Mouse (Mus musculus): ENCODE data around the gene Ptpdc1. TPM values are rescaled to one million over a fixed set of nuclear protein-coding genes. Genes with fewer than 3 reads are reported as not detected.

Gene Ptpdc1
- polyA plus RNA-seq, 1 experiment from 2014 or later = 9.4 TPM

GRCm38 (mm10) chr13:48554552-48554951 is 70.9 kb downstream of the Ptpdc1 start:
- 64% methylated on average over 1 of the region's 1 CpGs for WGBS
- Histone ChIP-seq H3K9ac (no peak overlapping the region), H3K27me3 (no peaks in the 10 kb centered on the region)

GRCm38 (mm10) chr13:48553511-48553910 is 72.0 kb downstream of the Ptpdc1 start:
- no peak overlapping the region for H3K9ac ChIP-seq
- no peak overlapping the region for H3K4me3 ChIP-seq
- no peaks in the 10 kb centered on the region for H3K9me3 ChIP-seq
- ATAC-seq (ENCODE audit: borderline replicate concordance, extremely low read depth, low FRiP score, low TSS enrichment) = no peak
- peak overlapping the region; percentile 99 for H3K27ac ChIP-seq
- peak overlapping the region; percentile 69; the same call in 1 of the 2 replicates for H3K4me2 ChIP-seq
- H3K27me3 ChIP-seq = no peaks in the 10 kb centered on the region
- H3K36me3 ChIP-seq = no peaks in the 10 kb centered on the region
- 39% methylated on average over 5 of the region's 5 CpGs for WGBS
- peaks cover 28% of the 10 kb centered on the region for H3K4me1 ChIP-seq

More at GRCm38 (mm10) chr13:48554552-48554951, 70.9 kb downstream of the Ptpdc1 start:
- H3K4me1 ChIP-seq = peaks cover 28% of the 10 kb centered on the region
- no peak overlapping the region for H3K4me2 ChIP-seq
- H3K9me3 ChIP-seq = no peaks in the 10 kb centered on the region
- ATAC-seq (ENCODE audit: borderline replicate concordance, extremely low read depth, low FRiP score, low TSS enrichment) = no peak
- no peak overlapping the region for H3K27ac ChIP-seq
- no peak overlapping the region for H3K4me3 ChIP-seq
- no peaks in the 10 kb centered on the region for H3K36me3 ChIP-seq

- peak overlapping the region; percentile 69 for H3K4me2 ChIP-seq
- no peaks in the 10 kb centered on the region for H3K36me3 ChIP-seq
- no peaks in the 10 kb centered on the region for H3K9me3 ChIP-seq
- ATAC-seq (ENCODE audit: borderline replicate concordance, extremely low read depth, low FRiP score, low TSS enrichment) = peak; percentile 94
- no peaks in the 10 kb centered on the region for H3K27me3 ChIP-seq
- peaks cover 28% of the 10 kb centered on the region for H3K4me1 ChIP-seq
- H3K9ac ChIP-seq = peak overlapping the region; percentile 50
- 11% methylated on average over 21 of the region's 21 CpGs for WGBS
- H3K4me3 ChIP-seq = peak overlapping the region; percentile 40
- peak overlapping the region; percentile 99 for H3K27ac ChIP-seq
Measured at GRCm38 (mm10) chr13:48552181-48553090, 73.0 kb downstream of the Ptpdc1 start.

- Histone ChIP-seq H3K27ac (no peak overlapping the region), H3K27me3 (no peaks in the 10 kb centered on the region), H3K4me3 (no peak overlapping the region), H3K9ac (no peak overlapping the region), H3K9me3 (no peaks in the 10 kb centered on the region), H3K4me2 (no peak overlapping the region), H3K4me1 (peaks cover 38% of the 10 kb centered on the region), H3K36me3 (no peaks in the 10 kb centered on the region)
- ATAC-seq (ENCODE audit: borderline replicate concordance, extremely low read depth, low FRiP score, low TSS enrichment) = no peak
- WGBS = 77% methylated on average over 5 of the region's 5 CpGs
Measured at GRCm38 (mm10) chr13:48548296-48548695, 77.2 kb downstream of the Ptpdc1 start.

- H3K27ac ChIP-seq = no peak overlapping the region
- H3K9me3 ChIP-seq = no peaks in the 10 kb centered on the region
- H3K9ac ChIP-seq = no peak overlapping the region
- WGBS = 91% methylated on average over 6 of the region's 6 CpGs
- ATAC-seq (ENCODE audit: borderline replicate concordance, extremely low read depth, low FRiP score, low TSS enrichment) = no peak
- no peaks in the 10 kb centered on the region for H3K36me3 ChIP-seq
- peaks cover 34% of the 10 kb centered on the region for H3K4me1 ChIP-seq
- no peaks in the 10 kb centered on the region for H3K27me3 ChIP-seq
- H3K4me3 ChIP-seq = no peak overlapping the region
- no peak overlapping the region for H3K4me2 ChIP-seq
Measured at GRCm38 (mm10) chr13:48547623-48548022, 77.8 kb downstream of the Ptpdc1 start.

GRCm38 (mm10) chr13:48546330-48546917 is 79.0 kb downstream of the Ptpdc1 start:
- peak overlapping the region; percentile 76 for H3K4me3 ChIP-seq
- ATAC-seq (ENCODE audit: borderline replicate concordance, extremely low read depth, low FRiP score, low TSS enrichment) = peak; percentile 97
- H3K27ac ChIP-seq = peak overlapping the region; percentile 99
- peak overlapping the region; percentile 51 for H3K4me2 ChIP-seq
- H3K27me3 ChIP-seq = no peaks in the 10 kb centered on the region
- H3K9ac ChIP-seq = peak overlapping the region; percentile 97
- WGBS = under 1% methylated on average over 71 of the region's 72 CpGs
- H3K36me3 ChIP-seq = no peaks in the 10 kb centered on the region
- H3K4me1 ChIP-seq = peaks cover 29% of the 10 kb centered on the region
- no peaks in the 10 kb centered on the region for H3K9me3 ChIP-seq

GRCm38 (mm10) chr13:48545476-48546281 is 79.8 kb downstream of the Ptpdc1 start:
- peaks cover 35% of the 10 kb centered on the region for H3K4me1 ChIP-seq
- H3K27me3 ChIP-seq = no peaks in the 10 kb centered on the region
- H3K9me3 ChIP-seq = no peaks in the 10 kb centered on the region
- no peaks in the 10 kb centered on the region for H3K36me3 ChIP-seq
- peak overlapping the region; percentile 97 for H3K9ac ChIP-seq
- peak overlapping the region; percentile 99 for H3K27ac ChIP-seq
- peak overlapping the region; percentile 67 for H3K4me2 ChIP-seq
- peak; percentile 90 for ATAC-seq (ENCODE audit: borderline replicate concordance, extremely low read depth, low FRiP score, low TSS enrichment)
- WGBS = under 1% methylated on average over 60 of the region's 72 CpGs
- peak overlapping the region; percentile 76 for H3K4me3 ChIP-seq

- Histone ChIP-seq H3K9ac (peak overlapping the region; percentile 79), H3K4me1 (peaks cover 41% of the 10 kb centered on the region), H3K4me2 (peak overlapping the region; percentile 67), H3K27ac (peak overlapping the region; percentile 92; the same call in 1 of the 2 replicates), H3K27me3 (no peaks in the 10 kb centered on the region), H3K36me3 (no peaks in the 10 kb centered on the region), H3K9me3 (no peaks in the 10 kb centered on the region), H3K4me3 (peak overlapping the region; percentile 76)
- ATAC-seq (ENCODE audit: borderline replicate concordance, extremely low read depth, low FRiP score, low TSS enrichment) = no peak
- 22% methylated on average over 4 of the region's 4 CpGs for WGBS
Measured at GRCm38 (mm10) chr13:48544867-48545266, 80.6 kb downstream of the Ptpdc1 start.

GRCm38 (mm10) chr13:48544391-48544790 is 81.1 kb downstream of the Ptpdc1 start:
- peak overlapping the region; percentile 67 for H3K4me2 ChIP-seq
- ATAC-seq (ENCODE audit: borderline replicate concordance, extremely low read depth, low FRiP score, low TSS enrichment) = no peak
- no peaks in the 10 kb centered on the region for H3K36me3 ChIP-seq
- peaks cover 44% of the 10 kb centered on the region for H3K4me1 ChIP-seq
- no peaks in the 10 kb centered on the region for H3K27me3 ChIP-seq
- no peaks in the 10 kb centered on the region for H3K9me3 ChIP-seq
- peak overlapping the region; percentile 76 for H3K4me3 ChIP-seq
- no peak overlapping the region for H3K9ac ChIP-seq
- H3K27ac ChIP-seq = no peak overlapping the region

- H3K27me3 ChIP-seq = no peaks in the 10 kb centered on the region
- H3K27ac ChIP-seq = no peak overlapping the region
- 32% methylated on average over 1 of the region's 1 CpGs for WGBS
- no peak overlapping the region for H3K4me3 ChIP-seq
- H3K9ac ChIP-seq = no peak overlapping the region
- H3K4me1 ChIP-seq = peaks cover 47% of the 10 kb centered on the region
- no peaks in the 10 kb centered on the region for H3K9me3 ChIP-seq
- no peak for ATAC-seq (ENCODE audit: borderline replicate concordance, extremely low read depth, low FRiP score, low TSS enrichment)
- H3K36me3 ChIP-seq = peaks cover 17% of the 10 kb centered on the region
- H3K4me2 ChIP-seq = peak overlapping the region; percentile 19; the same call in 1 of the 2 replicates
Measured at GRCm38 (mm10) chr13:48540488-48540887, 85.0 kb downstream of the Ptpdc1 start.

- Histone ChIP-seq H3K9ac (no peak overlapping the region), H3K4me3 (no peak overlapping the region), H3K27me3 (no peaks in the 10 kb centered on the region), H3K9me3 (no peaks in the 10 kb centered on the region), H3K4me2 (no peak overlapping the region), H3K36me3 (peaks cover 28% of the 10 kb centered on the region), H3K27ac (no peak overlapping the region), H3K4me1 (0 out of 2 replicates have a peak, but pooled peaks cover 5% of the 10 kb centered on the region)
- no peak for ATAC-seq (ENCODE audit: borderline replicate concordance, extremely low read depth, low FRiP score, low TSS enrichment)
- WGBS = 82% methylated on average over 5 of the region's 5 CpGs
Measured at GRCm38 (mm10) chr13:48533441-48533840, 92.0 kb downstream of the Ptpdc1 start.

Data from lung, embryonic 15.5 days (tissue).